Mouse (Mus musculus) large intestine, adult 2 months (tissue): ENCODE data around the gene Grb14. TPM values are rescaled to one million over a fixed set of nuclear protein-coding genes. Genes with fewer than 3 reads are reported as not detected.

ENCODE experiments used
- DNase-seq: peaks from one replicate; pipeline ENCODE4 v3.0.0-alpha.2; 2012; ENCODE audit warnings: low read depth, low spot score
- WGBS: fragments of 180-500 bp; shearing (Covaris S2); methylation state at CpG from one replicate; pipeline ENCODE4 v1.1.7; 2018; 5-methylcytosine and 5-hydroxymethylcytosine counted together
- polyA plus RNA-seq: library from polyadenylated mRNA; depleted of rRNA; stranded (reverse); fragments of >200 nt; gene quantifications from 2 replicates; pipeline ENCODE4 v1.2.3, GENCODE M21; 2012; rRNA removed

The Grb14 gene
- polyA plus RNA-seq = 2.9 and 3.3 TPM in 2 replicates

GRCm38 (mm10) chr2:65024887-65025286, at the start of gene Grb14:
Grb14 (minus strand) TSS chr2:65024987.
- 87% methylated on average over 1 of the region's 1 CpGs for WGBS
- no peak for DNase-seq

GRCm38 (mm10) chr2:65072205-65072604, 47.4 kb upstream of the Grb14 start:
- no peak for DNase-seq
- WGBS = 54% methylated on average over 3 of the region's 3 CpGs

DNA sequence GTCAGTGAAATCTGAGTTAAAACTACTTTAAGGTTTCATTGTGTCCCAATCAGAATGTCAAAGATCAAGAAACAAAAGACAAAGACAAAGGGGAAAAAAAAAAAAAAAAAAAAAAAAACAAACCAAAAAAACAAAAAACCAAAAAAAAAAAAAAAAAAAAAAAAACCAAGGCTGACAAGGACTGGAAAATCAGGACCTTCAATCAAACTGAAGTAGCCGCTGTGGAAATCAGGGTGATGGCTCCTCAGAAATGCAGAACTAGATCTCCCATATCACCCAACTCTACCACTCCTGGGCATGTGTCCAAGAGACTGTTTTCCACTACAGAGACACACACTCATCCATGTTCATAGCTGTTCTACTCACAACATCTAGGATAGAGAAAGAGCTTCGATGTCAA, 29.0 kb upstream of the Grb14 start:
- 94% methylated on average over 2 of the region's 2 CpGs for WGBS

GRCm38 (mm10) chr2:65052191-65053012, 27.6 kb upstream of the Grb14 start:
- DNase-seq = no peak
- WGBS = 91% methylated on average over 6 of the region's 6 CpGs

More for the DNA sequence above, 29.0 kb upstream of the Grb14 start:
- DNase-seq = no peak

DNA sequence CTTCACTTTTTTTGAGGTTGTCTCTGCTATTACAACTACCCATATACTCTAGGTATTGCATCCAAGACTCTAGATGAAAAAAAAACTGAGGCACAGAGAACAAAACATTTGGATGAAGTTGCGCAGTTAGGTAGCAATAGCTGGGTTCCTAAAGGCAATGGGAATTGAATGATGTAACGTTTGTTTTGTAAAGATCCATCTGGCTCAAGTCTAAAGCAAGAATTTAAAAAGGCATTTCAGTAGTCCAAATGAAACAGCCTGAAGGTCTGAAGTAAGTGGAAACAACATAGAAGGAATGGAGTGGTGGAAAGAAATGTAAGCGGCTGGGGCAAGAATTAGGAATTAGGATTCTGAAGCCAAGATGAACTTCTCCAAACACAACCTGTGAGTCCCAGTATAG, 26.0 kb upstream of the Grb14 start:
- 87% methylated on average over 3 of the region's 3 CpGs for WGBS
- no peak for DNase-seq

DNA sequence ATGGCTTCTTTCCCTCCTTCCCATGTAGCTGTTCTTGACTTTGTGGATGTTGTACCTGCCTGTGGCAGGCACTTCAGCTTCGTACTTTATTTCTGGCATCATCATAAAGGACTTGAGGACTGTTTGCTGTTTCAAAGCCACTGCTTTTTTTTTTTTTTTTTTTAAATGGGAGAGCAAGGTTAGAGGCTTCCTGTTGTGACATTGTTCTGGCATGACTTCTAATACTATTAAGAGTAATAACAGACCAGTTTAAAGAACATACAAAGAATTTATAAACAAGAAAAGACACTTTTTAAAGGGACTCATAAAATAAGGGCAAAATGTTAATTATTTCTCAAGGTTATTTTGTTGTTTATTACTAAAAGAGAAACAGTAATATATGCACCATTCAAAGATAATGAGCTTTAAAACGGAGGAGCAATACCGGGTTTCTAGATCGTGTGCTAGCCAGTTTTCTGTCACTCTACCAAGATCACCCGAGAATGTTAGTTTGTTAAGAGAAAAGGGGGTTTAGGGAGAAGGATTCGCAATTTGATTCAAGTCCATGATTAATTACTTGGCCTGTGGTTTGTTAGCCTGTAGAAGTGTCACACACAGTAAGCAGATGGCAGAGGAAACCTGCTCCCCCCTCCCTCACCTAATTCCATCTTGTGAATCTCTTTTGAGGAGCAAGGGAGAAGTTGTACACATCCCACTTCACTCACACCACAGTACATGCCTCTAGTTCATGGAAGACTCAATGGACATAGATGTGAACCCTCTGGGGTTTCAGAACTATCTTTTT, 23.6 kb upstream of the Grb14 start:
- 65% methylated on average over 6 of the region's 6 CpGs for WGBS
- no peak for DNase-seq

- no peak for DNase-seq
- 36% methylated on average over 4 of the region's 4 CpGs for WGBS
Observed at GRCm38 (mm10) chr2:65038164-65038563, 13.4 kb upstream of the Grb14 start.

GRCm38 (mm10) chr2:65037546-65037945, 12.8 kb upstream of the Grb14 start:
- no peak for DNase-seq
- WGBS = 70% methylated on average over 8 of the region's 8 CpGs

DNA sequence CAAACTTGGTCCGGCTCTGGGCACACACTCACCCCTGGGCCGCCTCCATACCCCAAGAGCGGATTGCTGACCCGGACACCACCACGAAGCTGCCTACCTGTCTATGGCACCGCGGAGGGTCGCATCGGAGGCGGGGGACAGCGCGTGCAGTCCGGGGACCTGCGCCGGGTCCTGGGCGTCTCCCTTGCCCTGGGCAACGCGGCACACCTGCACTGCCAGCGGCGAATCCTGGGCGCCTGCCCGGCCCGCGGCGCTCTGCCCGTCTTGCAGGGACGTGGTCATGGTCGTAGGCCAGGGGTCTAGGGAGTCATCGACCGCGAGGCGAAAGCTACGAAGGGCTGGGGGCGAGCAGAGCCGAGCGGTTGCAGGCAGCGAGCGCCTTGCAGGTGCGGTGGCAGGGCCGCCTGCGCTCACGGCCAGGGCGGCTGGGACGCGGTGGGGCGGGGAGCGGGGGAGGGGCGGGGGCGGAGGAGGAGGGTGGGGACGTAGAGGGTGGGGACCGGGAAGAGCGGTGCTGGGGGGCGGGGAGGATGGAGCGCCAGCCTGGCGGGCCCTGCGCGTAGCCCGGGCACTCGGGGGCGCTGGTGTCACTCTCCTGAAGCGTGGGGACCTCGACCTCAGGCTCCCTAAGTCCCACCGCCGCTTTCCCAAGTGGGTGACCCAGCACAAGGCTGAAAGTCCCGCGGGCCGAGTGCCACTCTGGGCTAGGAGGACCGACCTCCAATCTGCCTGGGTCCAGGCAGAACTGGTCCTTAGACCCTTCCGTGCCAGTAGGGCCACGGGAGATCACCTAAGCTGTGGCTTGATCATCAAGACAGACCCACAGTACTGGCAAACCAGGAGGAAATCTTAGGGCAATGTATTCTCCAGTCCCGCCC, 2.2 kb downstream of the Grb14 start:
- peak; percentile 10 for DNase-seq
- under 1% methylated on average over 61 of the region's 71 CpGs for WGBS

DNA sequence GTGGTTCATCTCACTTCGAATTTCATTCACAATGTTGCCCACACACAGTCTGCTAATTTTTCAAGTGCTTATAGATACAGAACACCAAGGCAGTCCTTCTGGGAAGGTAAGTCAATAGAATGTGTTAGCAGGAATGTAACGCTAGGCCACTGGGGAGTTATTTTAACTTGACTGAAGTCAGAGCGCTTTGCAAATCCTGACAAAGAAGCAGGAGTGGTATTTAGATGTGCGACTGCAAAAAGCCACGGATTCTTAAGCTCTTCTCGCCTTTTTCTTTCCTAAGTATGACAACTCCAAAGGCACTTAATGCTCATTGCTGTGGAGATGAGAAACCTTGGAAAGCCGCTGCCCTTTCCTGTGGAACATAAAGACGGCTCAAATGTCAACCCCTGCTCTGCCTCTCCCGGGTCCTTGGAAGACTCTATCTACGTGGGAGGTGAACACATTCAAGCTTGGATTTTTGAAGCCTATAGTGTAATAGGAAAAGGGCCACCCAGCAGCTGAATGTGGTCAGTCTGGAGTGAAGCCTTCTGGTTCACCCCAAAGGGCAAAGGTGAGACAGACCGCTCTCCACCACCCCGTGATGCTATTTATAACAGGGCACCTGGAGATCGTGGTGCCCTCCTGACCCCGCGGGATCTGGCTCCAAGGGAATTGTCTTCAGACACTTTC, 3.0 kb downstream of the Grb14 start:
- 25% methylated on average over 15 of the region's 15 CpGs for WGBS
- no peak for DNase-seq

DNA sequence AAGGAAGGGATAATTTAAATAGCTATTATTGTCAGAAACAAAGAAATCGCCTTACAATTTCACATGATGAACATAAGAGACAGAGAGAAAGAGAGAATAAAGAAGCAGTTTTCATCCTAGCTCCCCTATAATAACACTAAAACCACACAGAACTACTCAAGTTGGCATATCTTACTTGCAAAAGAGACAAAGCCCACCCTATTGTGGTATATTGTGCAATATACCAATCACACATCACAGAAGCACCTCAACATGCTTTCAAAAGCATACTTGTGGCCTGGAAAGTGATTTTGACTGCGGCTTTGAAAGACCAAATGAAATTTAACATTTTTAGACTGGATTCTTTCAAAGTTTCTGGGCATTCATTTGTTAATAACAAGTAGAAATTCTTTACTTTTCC, 7.4 kb downstream of the Grb14 start:
- DNase-seq = no peak
- 87% methylated on average over 2 of the region's 2 CpGs for WGBS

GRCm38 (mm10) chr2:65014552-65014951, 10.2 kb downstream of the Grb14 start:
- WGBS = 75% methylated on average over 3 of the region's 3 CpGs
- DNase-seq = no peak

- no peak for DNase-seq
- WGBS = 74% methylated on average over 3 of the region's 3 CpGs
Observed at GRCm38 (mm10) chr2:65010105-65010504, 14.7 kb downstream of the Grb14 start.

- DNase-seq = no peak
- 67% methylated on average over 2 of the region's 2 CpGs for WGBS
Observed at GRCm38 (mm10) chr2:65007396-65007795, 17.4 kb downstream of the Grb14 start.

- DNase-seq = no peak
Observed at GRCm38 (mm10) chr2:65005044-65005443, 19.7 kb downstream of the Grb14 start.

GRCm38 (mm10) chr2:65003433-65003832, 21.4 kb downstream of the Grb14 start:
- no peak for DNase-seq
- 51% methylated on average over 2 of the region's 2 CpGs for WGBS

GRCm38 (mm10) chr2:65002631-65003030, 22.2 kb downstream of the Grb14 start:
- no peak for DNase-seq
- 82% methylated on average over 3 of the region's 3 CpGs for WGBS

GRCm38 (mm10) chr2:64995048-64995447, 29.7 kb downstream of the Grb14 start:
- 86% methylated on average over 2 of the region's 2 CpGs for WGBS
- DNase-seq = no peak

DNA sequence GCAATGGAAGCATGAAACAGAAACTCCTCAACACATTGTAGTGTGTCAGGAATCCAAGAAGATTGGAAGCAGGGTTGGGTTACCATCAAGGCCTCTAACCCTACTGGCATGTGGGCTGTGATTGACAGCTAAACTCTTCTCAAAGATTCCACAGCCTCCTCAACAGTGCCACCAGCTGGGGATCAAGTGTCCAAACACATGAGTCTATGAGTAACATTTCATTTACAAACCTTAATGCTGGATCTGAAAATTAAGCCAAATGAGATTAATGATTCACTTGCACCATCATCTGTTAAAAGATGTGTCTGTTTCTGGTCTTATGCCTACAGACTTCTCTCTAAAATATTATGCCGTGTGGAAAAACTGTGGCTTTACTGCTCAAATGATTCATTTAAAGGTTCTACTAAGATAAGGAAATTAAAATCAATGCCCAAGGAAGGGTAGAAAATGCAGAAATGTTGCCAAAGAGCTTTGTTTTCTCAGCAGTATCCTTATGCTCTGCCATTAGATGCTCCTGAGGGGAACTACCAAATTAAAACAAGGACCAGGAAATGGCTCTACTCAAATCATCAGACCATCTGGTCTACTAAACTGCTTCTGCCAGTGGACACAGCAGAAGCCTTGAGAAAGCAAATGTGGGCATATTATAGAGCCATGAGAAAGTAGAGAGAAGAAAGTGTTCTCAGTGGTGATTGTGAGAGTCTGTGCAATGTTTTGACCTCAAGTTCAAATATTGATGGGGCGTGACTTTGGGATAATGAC, 35.2 kb downstream of the Grb14 start:
- WGBS = 88% methylated on average over 2 of the region's 2 CpGs
- no peak for DNase-seq
